Mouse (Mus musculus): ENCODE results near the gene Cdca3.

Gene Cdca3

DNA sequence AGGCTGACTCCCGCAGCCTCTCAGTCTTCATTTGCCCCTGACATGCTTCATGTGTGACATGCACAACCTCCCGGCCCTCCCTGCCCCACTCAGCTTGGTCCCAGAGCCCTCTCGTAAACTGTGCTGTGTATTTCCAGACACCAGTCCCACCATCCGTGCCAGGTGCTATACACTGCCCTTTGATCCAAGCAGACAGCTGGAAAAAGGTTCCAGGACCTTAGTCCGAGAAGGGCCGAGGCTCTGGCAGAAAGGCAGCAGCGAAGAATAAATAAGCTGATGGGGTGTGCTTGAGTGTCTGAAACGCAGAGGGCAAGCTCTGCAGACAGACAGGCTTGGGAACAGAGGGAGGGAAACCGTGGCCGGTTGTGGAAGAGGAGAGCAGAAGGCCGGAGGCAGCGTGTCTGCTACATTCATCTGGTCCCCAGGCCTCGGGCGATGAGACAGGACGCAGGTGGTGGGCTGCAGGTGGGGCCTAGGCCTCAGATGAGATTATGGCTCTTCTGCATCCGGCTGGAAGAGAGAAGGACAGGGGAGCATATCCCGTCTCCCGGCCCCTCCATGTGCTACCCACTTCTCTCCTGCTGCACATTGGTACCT lies 36.5 kb downstream of the Cdca3 start:
- no peak for DNase-seq (ENCODE audit: low spot score)

DNA sequence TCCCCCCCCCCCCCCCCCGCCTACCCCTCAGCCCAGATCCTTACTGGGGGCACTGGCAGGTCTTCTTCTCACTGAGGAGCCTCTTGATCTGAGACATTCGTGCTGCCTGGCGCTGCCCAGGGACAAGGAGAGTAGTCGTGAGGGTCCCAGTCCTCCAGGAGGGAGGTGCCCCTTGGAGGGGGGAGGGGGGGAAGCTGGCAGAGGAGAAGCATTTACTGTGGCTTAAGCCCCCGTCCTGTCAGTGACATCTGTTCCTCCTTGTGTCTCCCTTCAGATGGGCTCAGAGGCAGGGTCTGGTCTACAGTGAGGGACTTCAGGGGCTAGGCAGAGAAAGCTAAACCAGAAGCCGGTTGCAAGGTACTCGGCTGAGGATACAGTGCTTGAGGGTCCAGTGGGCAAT lies 37.2 kb downstream of the Cdca3 start:
- no peak for DNase-seq (ENCODE audit: low spot score)

DNA sequence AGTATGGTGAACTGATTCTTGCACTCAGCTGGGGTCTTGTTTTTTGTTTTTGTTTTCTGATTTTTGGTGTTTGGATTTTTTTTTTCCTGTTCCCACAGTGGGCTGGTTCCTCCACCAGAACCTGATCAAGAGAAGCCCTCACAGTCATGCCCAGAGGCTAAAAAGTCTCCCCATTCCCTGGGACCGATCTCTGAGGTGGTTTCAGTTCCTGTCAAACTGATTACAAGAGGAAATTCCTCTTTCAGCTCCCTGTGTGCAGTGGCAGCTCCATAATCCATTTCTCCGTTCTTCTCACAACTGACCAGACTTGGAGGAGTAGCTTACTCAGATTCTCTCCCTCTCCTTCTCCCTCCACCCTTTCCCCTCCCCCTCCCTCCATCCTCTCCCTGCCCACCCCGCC lies 45.0 kb downstream of the Cdca3 start:
- no peak for DNase-seq (ENCODE audit: low spot score)

DNA sequence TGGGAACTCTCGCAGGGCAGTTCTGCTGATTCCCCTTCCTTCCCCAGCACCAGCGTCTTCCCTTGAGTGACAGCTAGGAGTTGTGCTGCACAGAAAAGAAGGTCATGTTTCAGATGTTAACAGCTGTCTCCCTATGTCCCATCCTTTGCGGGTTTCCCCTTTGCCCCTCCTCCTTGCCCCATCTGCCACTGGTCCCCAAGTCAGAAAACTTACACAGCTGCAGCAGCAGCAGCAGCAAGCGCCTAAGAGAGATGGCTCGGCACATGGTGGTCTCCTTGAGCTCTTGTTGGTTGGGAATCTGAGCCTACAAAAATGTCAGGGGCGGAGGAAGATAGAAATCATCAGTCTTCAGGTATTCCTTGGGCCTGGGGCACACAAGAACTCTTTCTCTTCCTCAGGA lies 50.0 kb downstream of the Cdca3 start:
- no peak for DNase-seq (ENCODE audit: low spot score)

DNA sequence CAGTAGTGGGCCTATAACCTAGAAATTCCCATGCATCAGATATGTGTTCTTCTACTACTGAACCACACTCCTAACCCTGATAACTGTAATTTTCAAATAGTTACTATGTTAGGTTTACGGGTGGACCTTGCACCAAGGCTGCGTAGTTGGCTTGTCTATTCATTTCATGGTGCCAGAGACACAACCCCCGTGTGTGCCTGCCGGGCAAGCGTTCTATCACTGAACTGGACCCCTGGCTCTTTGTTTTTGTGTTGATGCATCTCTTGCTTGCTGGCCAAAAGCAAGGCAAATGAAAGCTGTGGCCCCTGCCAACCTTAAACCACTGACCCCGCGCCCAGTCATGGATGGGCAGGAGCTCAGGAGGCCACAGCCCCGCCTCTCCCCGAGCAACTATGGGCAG lies 52.5 kb downstream of the Cdca3 start:
- DNase-seq (ENCODE audit: low spot score): no peak

Data from left cerebral cortex, adult 11 months (tissue).